ENCODE assay signal across 17 mouse cellular contexts in the genomic region with DNA sequence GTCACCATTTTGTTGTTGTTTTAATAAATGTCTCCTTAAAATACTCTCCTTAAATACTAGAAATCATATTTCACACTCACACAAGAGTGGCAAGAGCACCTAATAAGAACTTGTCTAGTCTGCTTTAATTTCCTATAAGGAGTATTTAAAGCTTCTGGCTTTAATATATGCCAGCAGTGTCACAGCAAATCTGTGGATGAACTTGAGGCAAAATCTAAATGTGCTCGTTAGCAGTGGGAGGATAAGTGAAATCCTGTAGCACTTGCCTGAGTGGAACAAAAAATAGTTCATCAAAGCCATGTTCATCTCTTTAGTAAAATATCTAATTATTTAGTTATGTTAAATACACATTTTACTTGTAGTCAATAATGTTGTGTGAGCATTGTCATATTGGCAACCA.
"Had no signal": no experiment of that assay in that cellular context is flagged by ENCODE, and none has a peak within 500 bp of the region (broad histone marks: within the 10 kb centered on the region; RNA-seq: fewer than 3 reads in every experiment).

No protein-coding gene starts in this region.

- H3K27ac ChIP-seq: lung, embryonic 15.5 days; macrophage; midbrain, embryonic 13.5 days; midbrain, embryonic 15.5 days; neural tube, embryonic 12.5 days; stomach, embryonic 15.5 days; stomach, postnatal 0 days had no signal

- H3K4me3 ChIP-seq: lung, embryonic 15.5 days; megakaryocyte, embryonic 14.5 days; midbrain, embryonic 13.5 days; midbrain, embryonic 15.5 days; neural tube, embryonic 12.5 days; stomach, embryonic 15.5 days had no signal

- DNase-seq: liver, postnatal 0 days; lung, adult 2 months; lung, postnatal 14 days; lung, postnatal 36 days; right cerebral cortex, postnatal 14 days; thymus, adult 18-20 months; thymus, postnatal 14 days; thymus, postnatal 36 days had no signal

- ATAC-seq: liver, postnatal 0 days; lung, postnatal 0 days; midbrain, embryonic 13.5 days; midbrain, embryonic 15.5 days had no signal
